Mouse (Mus musculus): ENCODE data around the gene Atxn2. TPM values are rescaled to one million over a fixed set of nuclear protein-coding genes. Genes with fewer than 3 reads are reported as not detected.
"Not testable (repeated sequence)": the region's sequence is repeated elsewhere in the genome, so short reads cannot be mapped to it uniquely, and the experiment has no call there.

Atxn2 gene
- total and polyA plus RNA-seq, 2 experiments from 2014 or later, result 80.3 to 92.3 TPM

GRCm38 (mm10) chr5:121670412-121670811, 40.7 kb upstream of the Atxn2 start:
- H3K4me1 ChIP-seq (ENCODE audit: insufficient read depth), result no peaks in the 10 kb centered on the region
- no peaks in the 10 kb centered on the region for H3K27me3 ChIP-seq (ENCODE audit: insufficient read depth, low read length)
- peak; percentile 56 for TF ChIP-seq CTCF (IDR thresholded peaks at IDR 0.05; ENCODE audit: low read depth)
- H3K9me3 ChIP-seq (ENCODE audit: low read length), result no peaks in the 10 kb centered on the region
- H3K4me2 ChIP-seq (ENCODE audit: low read depth), result no peak overlapping the region
- H3K4me3 ChIP-seq (ENCODE audit: low read depth, low read length), result no peak overlapping the region
- ATAC-seq (no peak), DNase-seq (no peak)
- 86% methylated on average over 3 of the region's 3 CpGs for WGBS
- peaks cover 54% of the 10 kb centered on the region for H3K36me3 ChIP-seq (ENCODE audit: insufficient read depth)
- no peak overlapping the region for H3K9ac ChIP-seq
- H3K27ac ChIP-seq (ENCODE audit: low read depth, low read length), result no peak overlapping the region

GRCm38 (mm10) chr5:121682250-121682649, 28.9 kb upstream of the Atxn2 start:
- 94% methylated on average over 2 of the region's 2 CpGs for WGBS

GRCm38 (mm10) chr5:121685495-121685894, 25.6 kb upstream of the Atxn2 start:
- Histone ChIP-seq H3K36me3 (ENCODE audit: insufficient read depth) (peaks cover 71% of the 10 kb centered on the region), H3K27me3 (ENCODE audit: insufficient read depth, low read length) (no peaks in the 10 kb centered on the region), H3K4me2 (ENCODE audit: low read depth) (no peak overlapping the region), H3K4me3 (ENCODE audit: low read depth, low read length) (no peak overlapping the region), H3K27ac (ENCODE audit: low read depth, low read length) (no peak overlapping the region), H3K9me3 (ENCODE audit: low read length) (no peaks in the 10 kb centered on the region), H3K9ac (no peak overlapping the region), H3K4me1 (ENCODE audit: insufficient read depth) (peaks cover 1% of the 10 kb centered on the region; the same call in 1 of the 2 replicates)
- ATAC-seq (peak; percentile 32), DNase-seq (no peak)
- 64% methylated on average over 6 of the region's 6 CpGs for WGBS
- TF ChIP-seq CTCF (IDR thresholded peaks at IDR 0.05; ENCODE audit: low read depth), result no peak

More at GRCm38 (mm10) chr5:121682250-121682649, 28.9 kb upstream of the Atxn2 start:
- ATAC-seq (no peak), DNase-seq (no peak)
- Histone ChIP-seq H3K4me3 (ENCODE audit: low read depth, low read length) (no peak overlapping the region), H3K27me3 (ENCODE audit: insufficient read depth, low read length) (no peaks in the 10 kb centered on the region), H3K9me3 (ENCODE audit: low read length) (no peaks in the 10 kb centered on the region), H3K9ac (no peak overlapping the region), H3K4me2 (ENCODE audit: low read depth) (no peak overlapping the region), H3K4me1 (ENCODE audit: insufficient read depth) (no peaks in the 10 kb centered on the region), H3K36me3 (ENCODE audit: insufficient read depth) (peaks cover 93% of the 10 kb centered on the region), H3K27ac (ENCODE audit: low read depth, low read length) (no peak overlapping the region)
- no peak for TF ChIP-seq CTCF (IDR thresholded peaks at IDR 0.05; ENCODE audit: low read depth)

- TF ChIP-seq CTCF (IDR thresholded peaks at IDR 0.05; ENCODE audit: low read depth), result no peak
- Histone ChIP-seq H3K27me3 (ENCODE audit: insufficient read depth, low read length) (no peaks in the 10 kb centered on the region), H3K36me3 (ENCODE audit: insufficient read depth) (peaks cover 63% of the 10 kb centered on the region), H3K9ac (no peak overlapping the region), H3K4me2 (ENCODE audit: low read depth) (no peak overlapping the region), H3K4me3 (ENCODE audit: low read depth, low read length) (no peak overlapping the region), H3K9me3 (ENCODE audit: low read length) (no peaks in the 10 kb centered on the region), H3K27ac (ENCODE audit: low read depth, low read length) (no peak overlapping the region), H3K4me1 (ENCODE audit: insufficient read depth) (peaks cover 4% of the 10 kb centered on the region; the same call in 1 of the 2 replicates)
- DNase-seq (no peak), ATAC-seq (no peak)
- 79% methylated on average over 15 of the region's 15 CpGs for WGBS
Observed at GRCm38 (mm10) chr5:121686113-121686898, 24.8 kb upstream of the Atxn2 start.

GRCm38 (mm10) chr5:121690482-121691211, 20.5 kb upstream of the Atxn2 start:
- peak; percentile 27 for DNase-seq
- peaks cover 21% of the 10 kb centered on the region for H3K36me3 ChIP-seq (ENCODE audit: insufficient read depth)
- ATAC-seq, result no peak
- TF ChIP-seq CTCF (IDR thresholded peaks at IDR 0.05; ENCODE audit: low read depth), result no peak
- no peak overlapping the region for H3K4me3 ChIP-seq (ENCODE audit: low read depth, low read length)
- no peak overlapping the region for H3K4me2 ChIP-seq (ENCODE audit: low read depth)
- 59% methylated on average over 7 of the region's 7 CpGs for WGBS
- H3K9me3 ChIP-seq (ENCODE audit: low read length), result no peaks in the 10 kb centered on the region
- H3K27me3 ChIP-seq (ENCODE audit: insufficient read depth, low read length), result no peaks in the 10 kb centered on the region
- H3K9ac ChIP-seq, result no peak overlapping the region
- H3K27ac ChIP-seq (ENCODE audit: low read depth, low read length), result no peak overlapping the region
- H3K4me1 ChIP-seq (ENCODE audit: insufficient read depth), result peaks cover 4% of the 10 kb centered on the region; the same call in 1 of the 2 replicates

GRCm38 (mm10) chr5:121691436-121691835, 19.7 kb upstream of the Atxn2 start:
- ATAC-seq (peak; percentile 47), DNase-seq (peak; percentile 66)
- H3K27me3 ChIP-seq (ENCODE audit: insufficient read depth, low read length); H3K9ac ChIP-seq; H3K27ac ChIP-seq (ENCODE audit: low read depth, low read length); H3K4me1 ChIP-seq (ENCODE audit: insufficient read depth); H3K4me3 ChIP-seq (ENCODE audit: low read depth, low read length); H3K4me2 ChIP-seq (ENCODE audit: low read depth); H3K9me3 ChIP-seq (ENCODE audit: low read length): not testable (repeated sequence)
- WGBS, result 62% methylated on average over 7 of the region's 7 CpGs
- peaks cover 14% of the 10 kb centered on the region for H3K36me3 ChIP-seq (ENCODE audit: insufficient read depth)

- Histone ChIP-seq H3K4me1 (ENCODE audit: insufficient read depth) (peaks cover 4% of the 10 kb centered on the region; the same call in 1 of the 2 replicates), H3K4me3 (ENCODE audit: low read depth, low read length) (no peak overlapping the region), H3K27me3 (ENCODE audit: insufficient read depth, low read length) (no peaks in the 10 kb centered on the region), H3K9me3 (ENCODE audit: low read length) (no peaks in the 10 kb centered on the region), H3K9ac (no peak overlapping the region), H3K36me3 (ENCODE audit: insufficient read depth) (peaks cover 2% of the 10 kb centered on the region; the same call in 1 of the 2 replicates), H3K27ac (ENCODE audit: low read depth, low read length) (no peak overlapping the region), H3K4me2 (ENCODE audit: low read depth) (no peak overlapping the region)
- TF ChIP-seq CTCF (IDR thresholded peaks at IDR 0.05; ENCODE audit: low read depth), result no peak
- 75% methylated on average over 4 of the region's 4 CpGs for WGBS
- DNase-seq (no peak), ATAC-seq (no peak)
Observed at GRCm38 (mm10) chr5:121692897-121693296, 18.2 kb upstream of the Atxn2 start.

Measured in forebrain, postnatal 0 days (tissue).